Comparison of ENCODE assay signal across 23 mouse cellular contexts in genomic region chr17:8210170-8210569, GRCm38 (mm10). TPM values are rescaled to one million over a fixed set of nuclear protein-coding genes. Genes with fewer than 3 reads are reported as not detected.
DNase-seq lines count a peak whose midpoint lies in the region; ATAC-seq and TF ChIP-seq lines count a peak whose summit lies in the region.
"Had no signal": no experiment of that assay in that cellular context is flagged by ENCODE, and none has a peak within 500 bp of the region (broad histone marks: within the 10 kb centered on the region; RNA-seq: fewer than 3 reads in every experiment).

No protein-coding gene starts in this region.

- H3K36me3 ChIP-seq in heart, embryonic 10.5 days = no peaks in the 10 kb centered on the region
- no peaks in the 10 kb centered on the region for H3K36me3 ChIP-seq in stomach, postnatal 0 days (ENCODE audit: control insufficient read depth, insufficient read depth, low read length)
- no peaks in the 10 kb centered on the region for H3K36me3 ChIP-seq in embryonic facial prominence, embryonic 10.5 days (replicated peaks)
- H3K36me3 ChIP-seq: forebrain, embryonic 15.5 days; hindbrain, embryonic 13.5 days had no signal

- no peak overlapping the region for H3K4me2 ChIP-seq in stomach, postnatal 0 days (replicated peaks; ENCODE audit: low read depth)
- H3K4me2 ChIP-seq: forebrain, embryonic 15.5 days; hindbrain, embryonic 13.5 days had no signal

- TF ChIP-seq CTCF in stomach, postnatal 0 days (IDR thresholded peaks at IDR 0.05; ENCODE audit: low read depth) = no peak

- no peak overlapping the region for H3K4me3 ChIP-seq in heart, embryonic 10.5 days
- H3K4me3 ChIP-seq in stomach, postnatal 0 days (ENCODE audit: low read depth, low read length) = no peak overlapping the region
- no peak overlapping the region for H3K4me3 ChIP-seq in embryonic facial prominence, embryonic 10.5 days
- H3K4me3 ChIP-seq: forebrain, embryonic 15.5 days; hindbrain, embryonic 13.5 days had no signal

- DNase-seq in heart, embryonic 10.5 days (ENCODE audit: low spot score) = peak; percentile 56
- no peak for DNase-seq in heart, postnatal 4 days
- peak; percentile 70 for DNase-seq in CD4-positive, CD25-positive, alpha-beta regulatory T cell, adult 2 months (ENCODE audit: low read depth, low spot score)
- DNase-seq in induced T-regulatory cell, adult 2 months (ENCODE audit: low read depth) = peak; percentile 64
- DNase-seq in stomach, postnatal 0 days (ENCODE audit: low spot score) = no peak
- no peak for DNase-seq in embryonic facial prominence, embryonic 10.5 days (ENCODE audit: low spot score)
- DNase-seq in left cerebral cortex, adult 11 months (ENCODE audit: low spot score) = no peak
- DNase-seq: adrenal gland, postnatal 14 days; cerebellum, adult 18-20 months; cerebellum, adult 9-11 months; cerebellum, postnatal 36 days; gastrocnemius, postnatal 36 days; heart, postnatal 10 days had no signal

- WGBS in heart, embryonic 10.5 days = 68% methylated on average over 3 of the region's 3 CpGs
- WGBS in stomach, postnatal 0 days = 57% methylated on average over 3 of the region's 3 CpGs
- 57% methylated on average over 3 of the region's 3 CpGs for WGBS in embryonic facial prominence, embryonic 10.5 days

- no peak overlapping the region for H3K27ac ChIP-seq in heart, embryonic 10.5 days
- H3K27ac ChIP-seq in stomach, postnatal 0 days (replicated peaks) = no peak overlapping the region
- no peak overlapping the region for H3K27ac ChIP-seq in embryonic facial prominence, embryonic 10.5 days (replicated peaks)
- H3K27ac ChIP-seq: forebrain, embryonic 15.5 days; hindbrain, embryonic 13.5 days; hindbrain, postnatal 0 days had no signal

- H3K9ac ChIP-seq in stomach, postnatal 0 days (ENCODE audit: low read length) = no peak overlapping the region
- H3K9ac ChIP-seq: forebrain, embryonic 15.5 days; hindbrain, embryonic 13.5 days had no signal

- no peaks in the 10 kb centered on the region for H3K9me3 ChIP-seq in heart, embryonic 10.5 days
- no peaks in the 10 kb centered on the region for H3K9me3 ChIP-seq in stomach, postnatal 0 days (ENCODE audit: control insufficient read depth, low read length)
- H3K9me3 ChIP-seq in embryonic facial prominence, embryonic 10.5 days = no peaks in the 10 kb centered on the region
- H3K9me3 ChIP-seq: forebrain, embryonic 15.5 days; hindbrain, embryonic 13.5 days had no signal

- no peak for TF ChIP-seq EP300 in stomach, postnatal 0 days (optimal IDR thresholded peaks at IDR 0.05)

- 0 out of 2 replicates have a peak, but pooled peaks have one; percentile 21 for ATAC-seq in stomach, postnatal 0 days (ENCODE audit: low FRiP score, low TSS enrichment)
- ATAC-seq: forebrain, embryonic 15.5 days; hindbrain, postnatal 0 days had no signal

- no peaks in the 10 kb centered on the region; the same call in 1 of the 2 replicates for H3K27me3 ChIP-seq in heart, embryonic 10.5 days (ENCODE audit: insufficient read depth, poor library complexity, severe bottlenecking)
- H3K27me3 ChIP-seq in stomach, postnatal 0 days (ENCODE audit: control insufficient read depth, insufficient read depth, low read length) = no peaks in the 10 kb centered on the region
- no peaks in the 10 kb centered on the region for H3K27me3 ChIP-seq in embryonic facial prominence, embryonic 10.5 days (replicated peaks; ENCODE audit: low read depth, poor library complexity, severe bottlenecking)
- H3K27me3 ChIP-seq: forebrain, embryonic 15.5 days had no signal

- no peaks in the 10 kb centered on the region for H3K4me1 ChIP-seq in heart, embryonic 10.5 days
- H3K4me1 ChIP-seq in stomach, postnatal 0 days (replicated peaks; ENCODE audit: control insufficient read depth, insufficient read depth) = no peaks in the 10 kb centered on the region
- no peaks in the 10 kb centered on the region for H3K4me1 ChIP-seq in embryonic facial prominence, embryonic 10.5 days
- H3K4me1 ChIP-seq: forebrain, embryonic 15.5 days; hindbrain, embryonic 13.5 days had no signal

RNA-seq across cellular contexts. Expression of gene Ccr6, which starts 25.7 kb away (rescaled TPM):
- polyA plus RNA-seq in heart, embryonic 10.5 days (2016; fragmentation: Nextera tagmentation; extraction: Ambion mirVana) = not detected in 2 replicates
- not detected for total RNA-seq in heart, postnatal 4 days (2021)
- 0.13 and 0.17 TPM in 2 replicates for polyA plus RNA-seq in stomach, postnatal 0 days (2015; fragmentation: Nextera tagmentation; extraction: Ambion mirVana)
- not detected in 2 replicates for polyA plus RNA-seq in embryonic facial prominence, embryonic 10.5 days (2016; fragmentation: Nextera tagmentation; extraction: Ambion mirVana)
- total RNA-seq: adrenal gland, adult 18-20 months; adrenal gland, postnatal 14 days; gastrocnemius, adult 8-10 months; gastrocnemius, postnatal 36 days; heart, postnatal 10 days; hematopoietic stem cell, adult 5-6 weeks; hindbrain, postnatal 0 days; MEL had no signal
- polyA plus RNA-seq: C2C12; embryonic facial prominence, embryonic 14.5 days; forebrain, embryonic 15.5 days; heart, embryonic 14.5 days; hindbrain, embryonic 13.5 days; hindbrain, postnatal 0 days had no signal

RNA-seq across cellular contexts. Expression of gene Fgfr1op, which starts 44.9 kb away (rescaled TPM):
- polyA plus RNA-seq in heart, embryonic 10.5 days (2016; fragmentation: Nextera tagmentation; extraction: Ambion mirVana) = 24.9 and 30.8 TPM in 2 replicates
- total RNA-seq in heart, postnatal 4 days (2021) = 10 to 100 TPM; 16.0 to 21.0 TPM
- 12.7 and 12.8 TPM in 2 replicates for polyA plus RNA-seq in stomach, postnatal 0 days (2015; fragmentation: Nextera tagmentation; extraction: Ambion mirVana)
- polyA plus RNA-seq in embryonic facial prominence, embryonic 10.5 days (2016; fragmentation: Nextera tagmentation; extraction: Ambion mirVana) = 54.9 and 58.7 TPM in 2 replicates

Comparison
In these comparisons a context has a peak if more than half of its experiments do, and no peak if none do; other contexts are left out.
1. DNase-seq: peak in heart, embryonic 10.5 days (single experiment), CD4-positive, CD25-positive, alpha-beta regulatory T cell, adult 2 months (single experiment) and induced T-regulatory cell, adult 2 months (single experiment); none in heart, postnatal 4 days (single experiment), stomach, postnatal 0 days (single experiment), embryonic facial prominence, embryonic 10.5 days (single experiment) and left cerebral cortex, adult 11 months (single experiment).